Mouse (Mus musculus) bone marrow, adult 2 months (tissue): ENCODE measurements around the gene Prr13.

Source experiments
- CTCF ChIP-seq: fragments of 200-500 bp; IDR thresholded peaks from 2 replicates; pipeline ENCODE4 v1.5.1; 2011; ENCODE audit warnings: low read length, control low read depth; ENCODE audit not compliant: control insufficient read depth, insufficient read depth
- POLR2A ChIP-seq: fragments of 200-500 bp; IDR thresholded peaks from 2 replicates; pipeline ENCODE4 v1.6.1; 2011; ENCODE audit warnings: low read depth, mild to moderate bottlenecking, control low read depth, low read length, borderline replicate concordance; ENCODE audit not compliant: control insufficient read depth

GRCm38 (mm10) chr15:102458050-102458736 is 635 bp upstream of the Prr13 start:
- TF ChIP-seq CTCF (no peak), POLR2A (no peak)
